Mouse (Mus musculus) bone marrow macrophage, adult 2 months (primary cell): ENCODE measurements around the gene Sema5a. TPM values are rescaled to one million over a fixed set of nuclear protein-coding genes. Genes with fewer than 3 reads are reported as not detected.

Experiments used
- H3K27ac ChIP-seq: 2 replicates; pipeline ENCODE4 v1.5.1; 2012; ENCODE audit warnings: low read depth, low read length; ENCODE audit not compliant: insufficient read depth
- H3K4me1 ChIP-seq: 2 replicates; pipeline ENCODE4 v1.6.1; 2012; ENCODE audit warnings: low read length; ENCODE audit not compliant: control insufficient read depth, insufficient read depth
- H3K4me3 ChIP-seq: 2 replicates; pipeline ENCODE4 v1.5.1; 2012; ENCODE audit warnings: mild to moderate bottlenecking, low read length, moderate library complexity; ENCODE audit not compliant: insufficient read depth
- CTCF ChIP-seq: IDR thresholded peaks from 2 replicates; pipeline ENCODE4 v1.5.1; 2012; ENCODE audit warnings: low read depth, mild to moderate bottlenecking, low read length, moderate library complexity
- POLR2A ChIP-seq: IDR thresholded peaks from 2 replicates; pipeline ENCODE4 v1.6.1; 2012; ENCODE audit warnings: mild to moderate bottlenecking, low read depth, low read length, borderline replicate concordance
- polyA plus RNA-seq: library from polyadenylated mRNA; stranded (reverse); fragments of >200 nt; gene quantifications from 2 replicates; pipeline ENCODE4 v1.2.4, GENCODE M21; 2012; ENCODE audit not compliant: missing spikeins, insufficient read depth, insufficient read length

Sema5a gene
- polyA plus RNA-seq, 1 experiment = not detected

DNA sequence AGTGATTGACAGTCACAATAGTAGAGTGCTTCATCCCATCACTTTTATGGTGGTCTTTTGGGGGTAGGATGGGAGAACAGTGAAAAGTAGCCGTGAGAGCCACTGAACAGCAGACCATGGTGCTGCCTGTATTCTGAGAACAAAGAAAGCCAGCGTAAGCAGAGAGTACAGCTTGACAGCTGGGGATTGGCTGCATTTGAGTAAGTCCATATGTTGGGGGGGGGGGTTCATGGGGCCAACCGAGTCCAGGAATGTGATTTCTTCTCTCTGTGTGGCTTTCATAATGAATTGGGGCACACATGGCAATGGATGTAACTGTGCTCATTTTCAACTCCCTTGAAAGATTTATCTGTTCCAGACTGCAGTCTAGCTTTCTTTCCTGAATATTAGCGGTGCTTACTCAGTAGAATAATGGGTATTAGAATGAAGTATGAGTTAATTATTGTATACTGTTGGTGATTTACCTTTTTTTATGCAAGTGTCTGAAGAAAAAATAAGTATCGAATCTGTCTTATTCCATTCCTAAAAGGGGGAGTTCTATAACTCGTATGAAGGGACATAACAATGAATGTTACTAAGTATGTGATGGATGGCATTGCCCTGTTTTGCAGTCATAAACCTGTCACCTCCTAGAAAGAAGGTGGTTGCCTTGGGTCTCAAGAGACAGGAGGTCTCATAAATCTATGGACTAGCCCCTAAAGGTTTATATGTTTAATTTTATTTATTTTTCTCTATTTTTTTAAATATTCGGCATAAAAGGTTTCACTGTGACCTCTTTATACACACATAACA lies 203.1 kb downstream of the Sema5a start:
- Histone ChIP-seq H3K27ac (no peak overlapping the region), H3K4me3 (no peak overlapping the region), H3K4me1 (no peaks in the 10 kb centered on the region)
- no peak for TF ChIP-seq POLR2A
- TF ChIP-seq CTCF = no peak

DNA sequence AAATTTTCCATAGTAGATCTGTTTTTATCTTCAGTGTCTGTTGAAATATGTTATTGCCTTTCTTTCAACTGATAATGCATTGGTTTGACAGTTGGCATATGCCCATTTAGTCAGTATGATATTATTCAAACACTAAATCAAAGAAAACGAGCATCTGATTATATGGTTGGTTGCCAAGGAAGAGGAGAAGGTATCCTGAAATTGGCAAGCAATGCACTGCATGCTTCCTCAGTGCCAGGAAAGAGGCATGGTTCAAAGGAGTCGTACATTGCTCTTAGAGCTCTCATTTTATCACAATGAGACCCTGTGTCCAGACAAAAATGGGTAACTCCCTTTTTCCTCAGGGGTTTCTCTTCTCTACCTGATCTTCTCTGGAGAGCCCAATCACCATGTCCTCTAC lies 214.4 kb downstream of the Sema5a start:
- no peak overlapping the region for H3K27ac ChIP-seq
- TF ChIP-seq POLR2A (no peak), CTCF (no peak)
- no peak overlapping the region for H3K4me3 ChIP-seq
- H3K4me1 ChIP-seq = no peaks in the 10 kb centered on the region

DNA sequence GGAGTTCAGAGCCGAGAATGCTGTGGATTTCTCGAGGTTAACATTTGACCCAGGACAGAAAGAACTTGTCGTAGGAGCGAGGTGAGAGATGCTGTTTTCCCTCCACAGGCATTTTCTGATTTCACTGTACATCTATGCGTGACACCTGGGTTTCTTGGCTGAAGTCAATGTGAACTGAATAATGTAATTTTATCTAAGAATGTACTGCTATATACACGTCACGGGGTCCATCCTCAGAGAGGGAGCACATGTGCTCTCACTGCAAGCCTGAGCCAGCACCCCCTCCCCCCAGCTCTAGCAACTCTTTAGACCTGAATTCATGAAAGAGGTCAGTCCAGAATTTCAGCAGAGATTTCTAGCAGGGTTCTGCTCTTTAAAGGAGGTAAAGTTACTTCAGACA lies 215.6 kb downstream of the Sema5a start:
- TF ChIP-seq POLR2A = no peak
- TF ChIP-seq CTCF = no peak
- H3K4me3 ChIP-seq = no peak overlapping the region
- H3K4me1 ChIP-seq = no peaks in the 10 kb centered on the region
- H3K27ac ChIP-seq = no peak overlapping the region

DNA sequence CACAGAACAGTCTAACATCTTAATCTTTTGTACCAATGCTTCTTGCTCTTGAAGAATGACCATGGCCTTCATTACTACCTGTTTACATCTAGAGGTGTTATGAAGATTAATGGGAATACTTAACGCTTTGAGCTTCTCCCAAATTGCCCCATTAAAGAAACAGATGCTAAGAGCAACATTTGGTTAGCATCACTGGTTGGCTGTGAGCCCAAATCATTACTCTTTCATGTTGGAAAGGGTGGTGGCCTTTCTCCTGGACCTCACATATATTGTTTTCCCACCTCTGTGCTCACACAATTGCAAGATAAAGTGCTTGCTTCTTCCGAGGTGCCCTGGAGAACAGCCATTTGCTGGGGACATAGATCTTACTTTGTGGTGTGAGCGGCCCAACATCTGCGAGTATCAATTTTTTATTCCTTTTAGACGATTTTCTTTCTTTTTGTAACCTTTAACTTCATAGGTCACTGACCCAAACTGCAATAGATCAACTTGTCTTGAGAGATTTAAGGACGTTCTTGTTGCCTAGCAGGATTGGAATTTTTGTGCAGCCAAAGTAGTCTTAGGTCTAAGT lies 227.0 kb downstream of the Sema5a start:
- Histone ChIP-seq H3K4me3 (no peak overlapping the region), H3K4me1 (no peaks in the 10 kb centered on the region), H3K27ac (no peak overlapping the region)
- TF ChIP-seq CTCF (no peak), POLR2A (no peak)

DNA sequence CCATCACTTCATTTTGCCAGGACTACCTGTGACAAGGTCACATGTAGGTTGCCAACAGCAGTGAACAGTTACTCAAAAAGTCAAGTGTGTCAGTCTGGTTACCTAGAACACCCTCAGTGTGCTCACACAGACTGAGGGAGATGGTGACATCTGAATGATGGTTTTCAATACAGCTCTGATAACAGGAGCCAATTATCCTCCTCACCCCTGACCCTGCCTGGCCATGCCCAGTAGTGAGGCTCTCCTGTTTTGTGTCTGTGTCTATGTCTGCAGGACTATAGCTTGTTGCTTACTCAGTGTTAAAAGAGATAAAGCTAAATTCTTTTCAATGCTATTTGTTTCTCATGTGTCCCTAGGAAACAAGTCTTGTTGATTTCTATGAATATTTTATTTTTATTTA lies 236.1 kb downstream of the Sema5a start:
- no peaks in the 10 kb centered on the region for H3K4me1 ChIP-seq
- H3K27ac ChIP-seq = no peak overlapping the region
- no peak overlapping the region for H3K4me3 ChIP-seq
- TF ChIP-seq POLR2A (no peak), CTCF (no peak)

DNA sequence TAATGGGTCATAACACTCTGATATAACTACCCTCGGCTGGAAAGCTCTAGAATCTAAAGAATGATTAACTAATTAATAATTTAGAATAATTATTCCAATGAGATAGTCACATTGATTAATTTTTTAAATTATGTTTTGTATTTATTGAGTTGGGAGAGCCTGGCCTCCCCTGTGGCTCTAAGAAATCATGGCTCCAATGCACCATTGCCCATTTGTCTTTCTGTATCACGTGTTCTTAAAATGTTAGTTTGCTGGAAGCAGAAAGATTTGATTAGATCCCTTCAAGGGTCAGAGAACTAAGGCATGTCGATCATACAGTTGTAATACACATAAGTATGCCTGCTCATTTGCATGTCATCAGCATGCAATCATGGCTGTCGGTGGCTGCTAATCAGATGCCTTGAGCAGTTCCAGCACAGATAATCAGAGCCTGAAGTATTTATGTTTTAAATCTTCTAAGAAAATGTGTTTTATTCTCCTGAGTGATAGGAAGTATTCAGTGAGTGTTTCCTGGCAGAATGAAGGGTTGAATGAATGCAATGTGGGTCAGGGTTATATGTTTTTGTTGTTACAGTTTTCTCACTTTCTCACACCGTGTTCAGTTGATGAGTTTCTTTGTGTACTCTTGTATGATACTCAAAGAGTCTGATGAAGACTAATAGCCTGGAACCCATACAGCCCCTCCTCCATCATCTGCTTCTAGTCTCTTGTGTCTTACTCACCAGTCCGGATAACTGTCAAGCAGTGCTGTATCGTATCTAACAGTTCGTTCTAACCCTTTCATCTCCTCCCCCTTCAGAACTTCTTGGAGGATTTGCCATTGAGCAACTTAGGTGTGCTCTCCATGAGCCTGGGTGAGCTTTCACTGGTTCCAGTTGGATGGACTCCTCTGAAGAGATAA lies 240.7 kb downstream of the Sema5a start:
- H3K27ac ChIP-seq = no peak overlapping the region
- no peak for TF ChIP-seq CTCF
- TF ChIP-seq POLR2A = no peak
- no peaks in the 10 kb centered on the region for H3K4me1 ChIP-seq
- no peak overlapping the region for H3K4me3 ChIP-seq

DNA sequence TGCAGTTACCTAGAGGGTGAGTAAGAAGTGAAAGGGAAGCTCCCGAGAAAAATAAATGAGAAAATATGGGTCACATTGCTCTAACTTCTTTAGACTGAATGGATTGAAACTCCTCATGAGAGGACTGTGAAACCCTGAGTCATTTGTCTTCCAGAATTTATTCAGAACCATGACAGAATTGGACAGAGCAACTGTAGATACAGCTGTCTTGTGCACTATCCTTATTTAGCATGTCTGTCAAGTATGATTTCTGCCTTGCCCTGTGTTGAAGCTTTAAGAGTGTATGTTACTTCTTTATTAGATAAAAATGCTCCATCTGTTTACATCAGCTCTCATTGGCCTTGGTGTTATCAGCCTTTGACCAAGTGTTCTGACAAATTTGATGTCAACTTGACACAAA lies 243.4 kb downstream of the Sema5a start:
- no peak overlapping the region for H3K4me3 ChIP-seq
- no peak overlapping the region for H3K27ac ChIP-seq
- TF ChIP-seq CTCF (no peak), POLR2A (no peak)
- no peaks in the 10 kb centered on the region for H3K4me1 ChIP-seq

DNA sequence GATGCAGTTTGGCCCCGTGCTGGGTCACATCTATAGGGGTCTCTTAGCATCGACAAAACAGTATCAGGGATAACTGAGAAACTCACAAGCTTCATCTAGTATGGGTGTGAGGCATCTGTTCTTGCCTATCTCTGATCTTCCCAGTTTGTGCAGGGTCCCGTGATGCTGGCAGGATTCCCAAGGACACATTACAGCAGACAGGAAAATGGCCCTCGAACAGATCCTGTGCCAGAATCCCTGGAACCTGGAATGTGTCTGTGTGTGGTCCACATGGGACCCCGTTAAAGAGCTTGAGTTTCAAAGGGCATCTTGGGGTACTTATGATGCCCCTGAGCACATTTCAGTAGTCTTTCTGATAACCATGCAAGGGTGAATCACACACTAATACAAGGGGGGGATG lies 249.6 kb downstream of the Sema5a start:
- no peak overlapping the region for H3K27ac ChIP-seq
- H3K4me3 ChIP-seq = no peak overlapping the region
- H3K4me1 ChIP-seq = no peaks in the 10 kb centered on the region
- TF ChIP-seq POLR2A (no peak), CTCF (no peak)

DNA sequence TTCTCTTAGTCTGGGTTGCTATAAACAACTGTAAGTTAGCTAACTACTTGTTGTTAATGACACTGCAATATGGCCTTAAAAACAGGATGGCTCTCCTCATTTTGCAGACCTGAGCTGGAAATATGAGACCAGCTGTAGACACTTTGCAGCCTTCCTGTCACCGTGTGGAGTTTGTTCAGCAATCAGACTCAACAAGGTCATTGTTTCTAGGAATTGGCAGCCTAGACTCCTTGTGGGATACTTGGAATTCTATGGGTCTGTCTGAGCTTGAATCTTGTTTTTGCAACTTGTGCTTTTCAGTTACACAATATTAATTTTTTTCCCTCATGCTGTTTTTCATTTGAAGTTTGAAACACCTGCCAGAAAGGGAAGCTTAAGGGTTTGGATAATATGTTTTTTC lies 250.3 kb downstream of the Sema5a start:
- no peak overlapping the region for H3K27ac ChIP-seq
- no peak overlapping the region for H3K4me3 ChIP-seq
- TF ChIP-seq CTCF = no peak
- TF ChIP-seq POLR2A = no peak
- no peaks in the 10 kb centered on the region for H3K4me1 ChIP-seq

DNA sequence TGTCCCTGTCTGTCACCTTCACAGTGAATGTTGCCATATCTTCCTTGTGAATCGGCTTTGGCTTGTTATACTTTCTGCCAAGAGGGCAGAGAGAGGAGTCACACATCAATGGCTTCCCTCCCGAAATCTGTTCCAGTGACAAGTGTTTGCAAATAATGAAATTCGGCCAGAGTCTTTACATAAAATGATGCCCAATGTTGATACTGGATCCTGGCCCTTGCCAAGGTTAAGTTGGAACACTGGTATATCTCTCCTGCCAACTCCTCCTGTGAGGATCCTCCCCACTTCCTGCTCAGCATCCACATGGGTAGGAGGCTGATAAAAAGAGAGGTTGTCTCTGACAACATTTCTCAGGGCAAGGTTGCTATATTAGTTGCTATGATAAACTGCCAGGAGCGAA lies 252.3 kb downstream of the Sema5a start:
- TF ChIP-seq POLR2A (no peak), CTCF (no peak)
- Histone ChIP-seq H3K4me1 (no peaks in the 10 kb centered on the region), H3K4me3 (no peak overlapping the region), H3K27ac (no peak overlapping the region)

DNA sequence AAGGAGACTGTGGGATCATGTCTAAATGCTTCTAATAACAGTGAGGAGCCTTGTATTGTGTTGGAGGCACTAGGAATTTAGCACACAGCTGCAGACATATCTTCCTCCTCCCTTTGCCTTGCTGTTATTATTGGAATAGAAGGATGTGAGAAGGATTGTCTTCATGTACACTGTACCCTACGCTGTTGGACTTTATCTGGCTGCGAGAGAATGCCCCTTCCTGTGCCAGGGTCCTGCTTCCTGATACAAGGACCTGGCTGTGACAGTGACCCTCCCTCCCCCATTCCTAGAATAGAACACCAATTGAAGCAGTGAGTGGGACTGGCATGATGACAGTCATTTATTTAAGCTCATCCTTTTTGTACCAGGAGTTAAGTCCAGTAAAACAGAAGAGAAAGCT lies 261.3 kb downstream of the Sema5a start:
- Histone ChIP-seq H3K4me3 (no peak overlapping the region), H3K4me1 (no peaks in the 10 kb centered on the region), H3K27ac (no peak overlapping the region)
- TF ChIP-seq CTCF = no peak
- no peak for TF ChIP-seq POLR2A
